ENCODE assay signal across 17 mouse cellular contexts in the genomic region with DNA sequence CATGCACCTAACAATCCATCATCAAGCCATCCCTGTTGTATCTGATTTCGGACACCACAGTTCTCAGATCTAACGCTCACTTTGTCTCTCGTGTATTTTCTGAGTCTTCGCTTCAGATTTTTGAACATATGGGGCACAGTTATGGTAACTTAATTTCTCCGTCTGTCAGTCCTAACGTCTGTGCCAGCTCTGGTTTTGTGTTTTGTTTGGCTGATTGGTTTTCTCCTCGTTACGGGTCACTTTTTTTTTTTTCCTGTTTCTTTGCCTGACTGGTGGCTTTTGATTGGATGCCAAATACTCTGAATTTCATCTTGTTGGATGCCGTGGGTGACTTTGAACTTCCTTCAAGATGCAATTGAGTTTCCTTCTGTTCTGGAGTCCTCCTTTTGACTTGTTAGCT. TPM values are rescaled to one million over a fixed set of nuclear protein-coding genes. Genes with fewer than 3 reads are reported as not detected.
"Had no signal": no experiment of that assay in that cellular context is flagged by ENCODE, and none has a peak within 500 bp of the region (broad histone marks: within the 10 kb centered on the region; RNA-seq: fewer than 3 reads in every experiment).

No protein-coding gene starts in this region.

- H3K4me2 ChIP-seq: limb, embryonic 12.5 days; liver, embryonic 13.5 days; lung, embryonic 15.5 days; midbrain, embryonic 11.5 days; stomach, embryonic 15.5 days had no signal

- H3K4me1 ChIP-seq: liver, embryonic 13.5 days; stomach, embryonic 15.5 days had no signal

- H3K4me3 ChIP-seq: left cerebral cortex, adult 2 months; limb, embryonic 12.5 days; liver, embryonic 13.5 days; lung, embryonic 15.5 days; megakaryocyte, embryonic 14.5 days; stomach, embryonic 15.5 days had no signal

- H3K9ac ChIP-seq: limb, embryonic 12.5 days; liver, embryonic 13.5 days; liver, postnatal 0 days; lung, embryonic 15.5 days; stomach, embryonic 15.5 days had no signal

- H3K36me3 ChIP-seq: limb, embryonic 12.5 days; liver, embryonic 13.5 days; lung, embryonic 15.5 days; stomach, embryonic 15.5 days had no signal

- ATAC-seq: intestine, postnatal 0 days; liver, postnatal 0 days; midbrain, embryonic 16.5 days had no signal

- H3K27ac ChIP-seq: left cerebral cortex, adult 2 months; limb, embryonic 12.5 days; liver, embryonic 13.5 days; lung, embryonic 15.5 days; macrophage; stomach, embryonic 15.5 days had no signal

- DNase-seq: kidney, adult 8-10 months; kidney, postnatal 25 days; liver; liver, embryonic 13.5 days; liver, postnatal 0 days; lung, postnatal 14 days; right cerebral cortex, postnatal 14 days; thymus, postnatal 25 days had no signal

- H3K27me3 ChIP-seq: lung, embryonic 15.5 days; stomach, embryonic 15.5 days had no signal

- H3K9me3 ChIP-seq: limb, embryonic 12.5 days; liver, embryonic 13.5 days; lung, embryonic 15.5 days; megakaryocyte, embryonic 14.5 days; stomach, embryonic 15.5 days had no signal

RNA-seq across cellular contexts. Expression of a gene that starts 48.3 kb away (rescaled TPM):
- polyA plus RNA-seq: macrophage had no signal
